Mouse (Mus musculus) heart, postnatal 10 days (tissue): ENCODE data around the gene Daxx. TPM values are rescaled to one million over a fixed set of nuclear protein-coding genes. Genes with fewer than 3 reads are reported as not detected.

Experiments used
- DNase-seq, 2 experiments: peaks; one replicate each; pipeline ENCODE4 v3.0.0; 2021
- intact Hi-C: fragments of 180-260 bp; cut with DNase I; formaldehyde crosslinking; loops from one replicate; pipeline ENCODE4 v1.15.1; 2025
- total RNA-seq, 2 experiments: library from RNA; stranded (reverse); gene quantifications; 2 replicates each; pipeline ENCODE4 v1.2.3; 2021

Gene Daxx
- total RNA-seq, 2 experiments from 2014 or later, result 16.9 to 18.3 TPM

DNA sequence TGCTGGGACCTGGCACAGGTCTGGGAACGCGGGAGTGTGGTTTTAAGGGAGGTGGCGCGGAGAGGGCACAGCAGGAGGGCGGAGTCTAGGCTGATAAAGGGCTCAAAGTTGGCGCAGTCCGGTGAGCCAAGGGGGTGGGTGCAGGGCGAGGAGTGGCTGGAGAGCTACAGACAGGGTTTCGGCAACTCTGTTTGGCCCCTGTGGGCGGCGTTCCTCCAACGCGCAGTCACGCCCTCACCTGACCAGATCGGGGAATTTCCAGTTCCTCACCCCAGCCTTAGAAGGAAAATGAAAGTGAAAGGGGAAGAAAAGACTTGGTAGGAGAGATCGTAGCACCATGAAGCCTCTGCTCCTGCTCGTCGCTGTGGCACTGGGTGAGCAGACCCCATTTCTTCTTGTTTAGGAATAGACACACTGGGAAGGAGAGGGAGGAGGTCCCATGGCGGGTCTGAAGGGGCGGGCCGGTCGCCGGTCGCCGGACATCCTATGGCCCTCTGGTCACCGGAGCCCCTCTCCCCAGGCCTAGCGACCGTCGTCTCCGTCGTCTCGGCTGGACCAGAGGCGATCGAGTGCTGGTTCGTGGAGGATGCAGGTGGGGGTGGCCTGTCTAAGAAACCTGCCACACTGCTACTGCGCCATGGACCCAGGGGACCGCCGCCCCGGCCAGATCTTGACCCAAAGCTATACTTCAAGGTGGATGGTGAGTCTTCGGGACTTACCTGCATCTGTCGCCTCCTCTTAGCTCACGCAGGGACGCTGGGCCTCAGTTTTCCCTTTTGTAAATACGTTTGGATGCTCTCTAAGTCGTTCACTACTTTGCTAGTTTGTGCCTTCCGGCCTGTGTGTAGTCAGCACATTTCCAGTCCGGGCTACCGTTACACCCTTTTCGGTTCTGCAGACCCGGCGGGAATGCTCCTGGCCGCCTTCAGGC lies 10.4 kb downstream of the Daxx start:
- peak; percentile 87 to 90 for DNase-seq
- intact Hi-C loops, result no loop called here

DNA sequence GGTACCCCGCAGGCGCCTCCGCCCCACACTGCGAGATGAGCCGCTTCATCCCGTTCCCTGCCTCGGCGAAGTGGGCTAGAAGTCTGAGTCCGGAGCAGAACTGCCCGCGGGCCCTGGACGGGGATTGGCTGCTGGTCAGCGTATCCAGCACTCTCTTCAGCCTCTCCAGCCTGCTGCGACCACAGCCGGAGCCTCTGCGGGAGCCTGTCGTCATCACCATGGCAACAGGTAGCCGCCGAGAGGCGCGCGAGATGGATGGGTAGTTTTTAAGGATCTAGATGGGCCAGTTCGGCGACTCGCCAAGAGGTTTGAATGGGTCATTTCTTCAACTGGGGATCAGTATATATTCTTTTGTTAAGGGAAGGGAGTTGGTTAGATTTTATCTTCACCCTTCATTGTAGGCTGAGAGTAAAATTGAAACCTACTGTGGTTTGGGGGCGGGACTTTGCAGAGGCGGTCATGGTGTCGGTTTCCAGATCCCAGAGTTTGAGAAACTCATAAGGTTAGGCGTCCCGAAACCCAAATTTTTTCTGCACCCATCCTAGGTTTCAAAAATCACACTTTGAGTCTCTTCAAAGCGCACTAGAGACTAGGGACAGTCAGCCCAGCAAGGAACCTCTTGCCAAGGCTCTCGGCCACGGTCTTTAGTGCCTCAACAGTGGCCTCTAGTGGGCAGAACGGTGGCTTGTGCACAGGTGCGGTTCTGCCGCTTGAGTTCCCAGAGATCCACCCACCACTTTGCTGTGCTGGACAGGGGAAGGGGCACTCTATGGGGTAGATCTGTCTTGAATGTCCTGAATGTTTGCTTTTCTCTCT lies 11.3 kb downstream of the Daxx start:
- intact Hi-C loops, result no loop called here

DNA sequence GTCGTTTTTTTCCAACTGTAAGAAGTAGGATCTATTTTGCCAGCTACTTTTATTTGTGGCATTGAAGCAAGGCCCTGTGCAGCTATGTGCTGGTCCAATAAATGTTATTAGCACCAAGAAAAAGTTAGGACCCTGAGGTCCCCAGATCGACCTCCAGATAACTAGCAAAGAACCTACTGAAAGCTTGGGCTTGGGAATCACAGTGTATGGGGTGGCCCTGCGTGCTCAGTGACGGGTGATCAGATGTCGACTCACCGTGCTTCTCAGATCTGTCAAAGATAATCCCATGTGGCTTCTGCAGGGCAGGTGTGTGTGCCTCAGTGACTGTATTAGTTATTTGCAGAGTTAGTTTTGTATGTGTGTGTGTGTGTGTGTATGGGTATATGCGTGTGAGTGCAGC lies 12.1 kb downstream of the Daxx start:
- DNase-seq, result no peak
- intact Hi-C loops, result no loop called here

More for the DNA sequence above, 11.3 kb downstream of the Daxx start:
- DNase-seq, result peak; percentile 90 to 92

DNA sequence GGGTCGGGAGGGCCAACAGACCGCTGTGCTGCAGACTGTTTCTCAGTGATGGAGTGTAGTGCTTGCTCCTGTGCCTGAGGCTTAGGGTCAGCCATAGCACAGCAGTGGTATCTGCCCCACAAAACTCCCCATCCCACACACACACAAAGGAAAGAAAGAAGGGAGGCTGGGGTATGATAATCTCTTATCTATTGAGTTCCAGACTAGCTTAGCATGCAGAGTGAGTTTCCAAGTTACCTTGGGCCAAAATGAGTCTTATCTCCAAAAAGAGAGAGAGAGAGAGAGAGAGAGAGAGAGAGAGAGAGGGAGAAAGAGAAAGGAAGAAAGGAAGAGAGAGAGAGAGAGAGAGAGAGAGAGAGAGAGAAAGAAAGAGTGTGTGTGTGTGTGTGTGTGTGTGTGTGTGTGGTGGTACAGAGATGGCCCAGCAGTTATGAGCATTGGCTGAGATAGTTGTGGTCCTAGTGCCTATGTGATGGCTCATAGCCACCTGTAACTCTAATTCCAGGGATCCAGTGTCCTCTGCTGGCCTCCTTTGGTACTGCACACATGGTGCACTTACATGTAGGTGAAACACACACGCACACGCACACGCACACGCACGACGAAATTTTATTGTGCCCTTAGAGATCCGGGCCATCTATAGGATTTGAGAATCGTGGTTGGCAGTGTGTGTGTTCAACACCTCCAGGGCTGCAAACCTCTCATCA lies 15.5 kb downstream of the Daxx start:
- intact Hi-C loops, result no loop called here
- peak in 1 of 2 experiments; percentile 56 for DNase-seq

DNA sequence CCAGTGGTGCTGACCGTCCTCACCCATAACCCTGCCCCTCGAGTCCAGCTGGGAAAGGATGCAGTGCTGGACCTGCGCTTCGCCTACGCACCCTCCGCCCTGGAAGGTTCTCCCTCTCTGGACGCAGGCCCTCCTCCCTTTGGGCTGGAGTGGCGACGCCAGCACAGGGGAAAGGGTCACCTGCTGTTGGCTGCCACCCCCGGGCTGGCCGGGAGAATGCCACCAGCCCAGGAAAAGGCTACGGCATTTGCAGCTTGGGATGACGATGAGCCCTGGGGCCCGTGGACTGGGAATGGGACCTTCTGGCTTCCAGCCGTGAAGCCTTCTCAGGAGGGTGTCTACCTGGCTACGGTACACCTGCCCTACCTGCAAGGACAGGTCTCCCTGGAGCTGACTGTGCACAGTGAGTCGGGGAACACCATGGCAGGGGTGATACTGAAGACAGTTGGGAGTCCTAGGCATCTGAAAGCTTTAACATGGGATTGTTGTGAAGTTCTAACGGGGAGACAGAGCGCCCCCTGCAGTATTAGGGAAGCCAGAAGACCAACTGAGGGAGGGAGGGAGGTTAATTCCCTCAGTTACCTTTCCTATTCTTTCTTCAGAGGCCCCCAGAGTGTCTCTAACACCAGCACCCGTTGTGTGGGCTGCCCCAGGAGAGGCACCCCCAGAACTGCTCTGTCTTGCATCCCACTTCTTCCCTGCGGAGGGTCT lies 16.3 kb downstream of the Daxx start:
- intact Hi-C loops, result no loop called here
- no peak for DNase-seq

DNA sequence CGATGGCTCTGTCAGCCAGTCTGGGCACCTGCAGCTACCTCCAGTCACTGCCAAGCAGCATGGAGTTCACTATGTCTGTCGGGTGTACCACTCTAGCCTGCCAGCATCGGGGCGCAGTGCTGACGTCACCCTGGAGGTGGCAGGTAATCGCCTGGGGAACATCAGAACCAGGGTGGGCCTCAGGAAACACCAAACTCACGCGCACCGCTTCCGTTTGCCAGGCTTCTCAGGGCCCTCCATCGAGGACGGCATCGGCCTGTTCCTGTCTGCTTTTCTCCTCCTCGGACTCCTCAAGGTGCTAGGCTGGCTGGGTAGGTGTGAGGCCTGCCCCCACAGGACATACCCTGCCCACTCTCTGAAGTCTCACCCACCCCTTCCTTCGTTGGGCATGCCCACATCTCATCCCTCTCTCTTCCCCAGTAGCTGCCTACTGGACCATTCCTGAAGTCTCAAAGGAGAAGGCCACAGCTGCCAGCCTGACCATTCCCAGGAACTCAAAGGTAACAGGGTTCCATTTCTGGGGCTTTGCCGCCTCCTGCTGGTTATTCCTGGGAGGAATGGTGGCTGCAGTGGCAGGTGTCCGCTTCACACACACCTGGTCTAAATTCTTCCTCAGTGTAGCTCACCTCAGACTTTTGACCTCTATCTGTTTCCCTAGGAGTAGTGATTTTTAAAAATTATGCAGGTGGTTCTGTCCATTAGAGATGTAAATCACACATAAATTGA lies 17.2 kb downstream of the Daxx start:
- no peak for DNase-seq
- intact Hi-C loops, result no loop called here

DNA sequence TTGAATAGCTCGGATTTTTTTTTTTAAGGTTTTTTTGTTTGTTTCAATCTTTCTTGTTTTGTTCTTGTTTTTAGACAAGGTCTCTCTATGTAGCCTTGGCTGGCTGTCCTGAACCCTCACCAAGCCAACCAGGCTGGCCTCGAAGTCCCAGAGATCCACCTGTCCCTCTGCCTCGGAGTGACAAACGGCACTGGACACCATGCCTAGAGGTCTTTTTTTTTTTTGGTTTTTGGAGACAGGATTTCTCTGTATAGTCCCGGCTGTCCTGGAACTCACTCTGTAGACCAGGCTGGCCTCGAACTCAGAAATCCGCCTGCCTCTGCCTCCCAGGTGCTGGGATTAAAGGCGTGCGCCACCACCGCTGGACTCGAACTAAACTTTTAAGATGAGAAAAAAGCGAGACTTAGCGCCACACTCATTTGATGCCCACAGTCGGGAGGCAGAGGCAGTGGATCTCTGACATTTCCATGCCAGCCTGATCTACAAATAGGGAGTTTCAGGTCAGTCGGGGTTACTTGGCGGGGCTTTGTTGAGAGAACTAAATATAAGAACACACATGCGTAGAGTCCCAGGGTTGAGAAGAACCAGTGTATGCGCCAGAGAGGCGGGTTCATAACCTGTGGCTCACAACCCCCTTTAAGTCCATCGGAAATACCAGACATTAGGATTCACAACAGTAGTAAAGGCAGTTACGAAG lies 19.2 kb downstream of the Daxx start:
- intact Hi-C loops, result no loop called here
- DNase-seq, result no peak

DNA sequence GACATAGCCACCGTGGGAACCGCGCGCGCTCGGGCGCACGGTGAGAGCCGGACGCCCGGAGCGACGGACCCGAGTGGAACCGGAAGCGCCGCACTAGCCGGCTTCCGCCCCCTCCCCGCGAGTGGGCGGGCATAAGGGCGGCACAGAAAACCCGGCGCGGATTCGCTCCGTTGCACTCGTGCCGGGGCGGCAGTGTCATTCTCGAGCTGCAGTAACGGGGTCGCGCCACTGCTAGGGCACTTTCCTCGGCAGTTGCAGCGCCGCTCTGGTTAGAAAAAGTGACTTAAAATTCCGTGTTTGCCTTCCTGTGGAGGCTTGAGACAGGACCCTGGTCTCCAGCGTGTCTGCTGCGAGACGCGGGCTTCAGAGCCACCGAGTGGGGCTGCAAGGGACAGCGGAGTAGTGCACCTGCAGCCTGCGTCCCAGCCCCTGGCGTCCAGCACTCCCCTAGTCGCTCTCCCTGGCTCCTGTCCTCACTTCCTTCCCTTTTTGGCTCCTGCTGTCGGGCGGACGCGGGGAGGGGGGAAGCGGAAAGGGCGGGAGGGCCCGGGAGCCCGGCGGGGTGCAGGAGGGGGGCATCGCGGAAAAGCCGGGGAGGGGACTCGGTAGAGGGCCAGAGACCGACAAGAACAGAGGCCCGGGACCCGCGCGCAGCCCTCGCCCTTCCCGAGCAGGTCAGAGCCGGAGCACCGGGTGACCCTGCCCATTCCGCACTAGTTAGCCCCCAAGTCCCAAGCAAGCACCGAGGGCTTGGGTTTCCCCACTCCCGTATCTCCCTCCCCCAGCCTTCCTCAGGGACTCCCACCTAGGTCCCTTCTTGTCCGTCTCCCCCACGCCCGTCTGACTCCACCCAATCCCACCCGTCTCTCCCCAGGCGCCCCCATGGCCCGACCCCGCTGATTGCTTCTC lies 20.4 kb downstream of the Daxx start, which contains the start of gene Rgl2:
Gene Rgl2, plus strand, starts transcription at position 173 of the 909 bp plus-strand sequence.
- peak; percentile 94 to 96 for DNase-seq
- intact Hi-C loops, result no loop called here

DNA sequence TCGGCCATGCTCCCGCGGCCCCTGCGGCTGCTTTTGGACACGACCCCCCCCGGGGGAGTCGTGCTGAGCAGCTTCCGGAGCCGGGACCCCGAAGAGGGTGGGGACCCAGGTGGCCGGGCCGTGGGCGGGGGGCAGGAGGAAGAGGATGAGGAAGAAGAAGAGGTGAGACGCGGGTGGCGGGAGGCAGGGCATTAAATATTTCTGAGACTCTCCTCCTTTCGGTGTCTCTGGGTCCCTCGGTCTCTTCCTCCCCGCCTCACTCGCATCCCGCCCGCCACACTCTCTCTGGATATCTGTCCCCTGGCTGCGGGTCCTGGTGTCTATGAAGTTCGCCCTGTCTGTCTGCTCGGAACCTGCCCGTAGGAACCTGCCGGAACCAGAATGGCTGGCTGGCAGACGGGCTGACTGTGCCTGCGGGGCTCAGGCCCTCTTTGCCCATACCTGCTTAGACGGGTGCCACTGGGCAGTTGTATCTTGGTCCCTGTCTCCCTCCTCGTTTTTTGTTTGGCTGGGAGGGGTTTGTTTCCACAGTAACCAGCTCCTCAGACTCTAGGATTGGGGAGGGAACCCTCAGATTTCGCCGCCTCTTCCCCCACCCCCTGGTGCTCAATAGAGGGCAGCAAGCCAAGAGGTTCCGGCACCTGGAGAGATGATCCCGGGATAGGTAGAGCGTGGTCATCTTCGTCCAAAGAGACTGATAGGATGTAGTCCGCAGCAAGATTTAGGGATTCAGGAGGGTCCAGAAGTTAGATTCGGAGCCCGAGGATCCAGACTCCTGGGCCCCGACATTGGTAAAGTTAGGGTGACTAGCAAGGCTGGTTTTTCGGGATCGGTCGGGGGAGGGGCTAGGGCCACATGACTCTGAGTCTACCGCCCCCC lies 21.3 kb downstream of the Daxx start:
- intact Hi-C loops, result no loop called here
- peak; percentile 52 to 61 for DNase-seq

DNA sequence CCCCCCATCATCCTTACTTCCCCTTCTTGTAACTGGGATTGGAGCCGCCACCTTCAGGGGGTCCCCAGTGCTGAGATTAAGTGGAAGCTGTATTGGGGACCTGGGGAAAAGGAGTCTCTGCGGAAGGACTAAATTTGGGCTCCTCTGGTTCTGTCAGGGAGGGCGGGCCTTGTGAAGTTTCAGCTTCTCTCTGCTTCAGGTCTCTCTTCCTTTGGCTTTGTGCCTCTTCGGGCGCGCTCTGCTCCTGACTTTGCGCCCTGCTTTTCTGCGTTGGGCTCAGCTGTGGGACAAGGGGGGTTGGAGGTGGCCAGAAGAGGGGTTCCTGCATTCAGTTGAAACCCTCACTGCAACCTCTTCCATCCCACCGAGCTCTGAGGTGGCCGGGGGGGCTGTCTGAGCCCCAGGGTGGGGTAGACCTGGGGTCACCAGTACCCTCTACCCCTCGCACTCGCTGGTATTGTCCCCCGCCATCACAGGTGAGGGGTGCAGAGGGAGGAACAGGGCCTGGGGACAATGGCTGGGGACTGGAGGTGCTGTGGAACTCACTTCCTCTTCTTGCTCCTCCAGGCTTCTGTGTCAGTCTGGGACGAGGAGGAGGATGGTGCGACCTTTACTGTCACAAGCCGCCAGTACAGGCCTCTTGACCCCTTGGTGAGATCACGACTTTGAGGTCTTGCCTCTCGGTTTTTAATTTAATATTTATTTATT lies 22.1 kb downstream of the Daxx start:
- intact Hi-C loops, result no loop called here
- no peak for DNase-seq

DNA sequence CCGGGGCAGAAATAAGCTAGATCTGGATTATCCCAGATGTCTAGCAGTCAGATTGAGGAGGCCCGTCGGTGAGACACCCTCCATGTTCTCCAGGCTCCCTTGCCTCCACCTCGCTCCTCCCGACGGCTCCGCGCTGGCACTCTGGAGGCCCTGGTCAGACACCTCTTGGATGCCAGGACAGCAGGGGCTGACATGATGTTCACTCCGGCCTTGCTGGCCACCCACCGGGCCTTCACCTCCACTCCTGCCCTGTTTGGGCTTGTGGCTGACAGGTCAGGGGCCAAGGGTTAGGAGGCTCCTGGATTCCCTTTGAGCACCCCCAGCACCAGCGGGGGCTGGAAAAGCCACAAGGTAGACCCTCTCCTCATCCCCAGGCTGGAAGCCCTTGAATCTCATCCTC lies 22.7 kb downstream of the Daxx start:
- DNase-seq, result no peak
- intact Hi-C loops, result no loop called here

DNA sequence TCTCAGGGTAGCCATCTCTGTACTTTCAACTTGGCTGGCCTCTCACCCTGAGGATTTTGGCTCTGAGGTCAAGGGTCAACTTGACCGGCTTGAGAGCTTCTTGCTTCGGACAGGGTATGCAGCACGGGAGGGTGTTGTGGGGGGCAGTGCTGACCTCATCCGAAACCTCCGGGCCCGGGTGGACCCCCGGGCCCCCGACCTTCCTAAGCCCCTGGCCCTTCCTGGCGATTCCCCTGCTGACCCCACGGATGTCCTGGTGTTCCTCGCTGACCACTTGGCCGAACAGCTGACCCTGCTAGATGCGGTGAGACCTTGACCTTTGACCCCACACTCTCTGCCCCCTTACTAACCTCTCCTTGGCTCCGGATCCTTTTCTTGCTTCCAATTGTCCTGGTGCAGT lies 23.2 kb downstream of the Daxx start:
- DNase-seq, result no peak
- intact Hi-C loops, result no loop called here

DNA sequence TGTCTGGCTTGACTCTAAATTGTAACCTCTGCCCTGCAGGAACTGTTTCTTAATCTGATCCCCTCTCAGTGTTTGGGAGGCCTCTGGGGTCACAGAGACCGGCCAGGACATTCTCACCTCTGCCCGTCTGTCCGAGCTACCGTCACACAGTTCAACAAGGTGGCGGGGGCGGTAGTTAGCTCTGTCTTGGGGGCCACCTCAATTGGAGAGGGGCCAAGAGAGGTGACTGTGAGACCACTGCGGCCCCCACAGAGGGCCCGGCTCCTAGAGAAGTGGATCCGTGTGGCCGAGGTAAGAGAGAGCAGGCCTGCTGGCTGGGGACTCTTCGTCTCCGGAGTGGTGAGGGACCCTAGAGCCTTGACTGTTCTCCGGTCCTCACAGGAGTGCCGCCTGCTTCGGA lies 23.8 kb downstream of the Daxx start:
- no peak for DNase-seq
- intact Hi-C loops, result no loop called here

DNA sequence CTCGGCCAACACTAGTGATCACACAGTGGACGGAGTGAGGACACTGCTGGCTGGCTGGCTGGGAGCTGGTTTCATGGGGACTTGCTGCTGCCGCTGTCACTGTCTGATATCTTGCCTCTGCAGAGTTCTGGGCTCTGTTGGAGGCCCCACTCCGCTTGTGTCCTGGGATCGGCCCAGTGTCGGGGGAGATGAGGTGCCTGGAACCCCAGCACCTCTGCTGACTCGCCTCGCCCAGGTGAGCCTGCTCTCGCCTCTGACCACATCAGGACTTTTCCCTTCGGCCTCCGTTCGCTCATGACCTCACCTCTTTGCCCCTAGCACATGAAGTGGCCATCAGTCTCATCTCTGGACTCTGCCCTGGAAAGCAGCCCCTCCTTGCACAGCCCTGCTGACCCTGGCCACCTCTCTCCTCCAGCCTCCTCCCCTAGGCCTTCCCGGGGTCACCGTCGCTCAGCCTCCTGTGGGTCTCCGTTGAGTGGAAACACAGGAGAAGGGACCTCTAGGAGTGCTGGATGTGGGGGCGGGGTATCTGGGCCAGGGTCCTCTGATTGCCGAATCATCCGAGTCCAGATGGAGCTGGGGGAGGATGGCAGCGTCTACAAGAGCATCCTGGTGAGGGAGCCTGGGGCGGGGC lies 26.3 kb downstream of the Daxx start:
- no peak for DNase-seq
- intact Hi-C loops, result no loop called here

DNA sequence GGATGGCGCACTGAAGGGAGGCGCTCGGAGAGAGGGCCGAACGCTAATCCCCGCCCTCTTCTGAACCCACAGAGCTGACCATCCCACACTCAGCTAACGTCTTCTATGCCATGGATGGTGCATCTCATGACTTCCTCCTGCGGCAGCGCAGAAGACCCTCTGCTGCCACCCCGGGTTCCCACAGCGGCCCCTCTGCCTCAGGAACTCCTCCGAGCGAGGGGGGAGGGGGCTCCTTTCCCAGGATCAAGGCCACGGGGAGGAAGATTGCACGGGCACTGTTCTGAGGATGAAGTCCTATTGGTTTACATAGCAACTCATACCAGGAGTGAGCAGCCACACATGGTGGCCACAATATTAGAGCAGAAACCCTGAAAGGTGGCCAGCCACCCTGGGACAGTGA lies 27.8 kb downstream of the Daxx start:
- DNase-seq, result no peak
- intact Hi-C loops, result no loop called here

DNA sequence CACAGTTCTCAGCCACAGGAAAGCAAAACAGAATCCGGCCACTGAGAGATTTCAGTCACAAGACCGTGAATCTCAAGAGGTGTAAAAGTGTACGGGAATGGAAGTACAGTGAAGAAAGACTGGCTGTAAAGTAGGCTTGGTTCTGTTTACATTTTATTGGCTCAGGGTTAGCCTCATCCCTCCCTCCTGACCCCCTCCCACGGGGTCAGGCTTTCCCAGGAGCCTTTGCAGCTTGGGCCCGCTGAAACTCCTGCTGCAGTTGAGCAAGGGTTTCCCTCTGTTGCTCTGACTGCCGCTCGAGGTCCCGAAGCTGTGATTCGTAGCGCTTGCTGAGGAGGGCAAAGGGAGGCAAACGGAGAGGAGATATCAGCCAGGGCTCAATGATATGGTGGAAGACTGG lies 29.6 kb downstream of the Daxx start:
- intact Hi-C loops, result no loop called here
- DNase-seq, result no peak
